Mouse (Mus musculus) heart, embryonic 10.5 days (tissue): ENCODE results near the gene Dact3. TPM values are rescaled to one million over a fixed set of nuclear protein-coding genes. Genes with fewer than 3 reads are reported as not detected.

Source experiments
- DNase-seq: peaks from one replicate; pipeline ENCODE4 v3.0.0-alpha.2; 2017; ENCODE audit warnings: low spot score
- H3K27ac ChIP-seq: fragments of 300-500 bp; sonication (generic); 2 replicates; pipeline ENCODE4 v1.5.1; 2016; ENCODE audit warnings: mild to moderate bottlenecking
- H3K27me3 ChIP-seq: fragments of 300-500 bp; sonication (generic); 2 replicates; pipeline ENCODE4 v1.6.1; 2016; ENCODE audit warnings: mild to moderate bottlenecking; ENCODE audit not compliant: poor library complexity, insufficient read depth, severe bottlenecking
- H3K36me3 ChIP-seq: fragments of 300-500 bp; sonication (generic); 2 replicates; pipeline ENCODE4 v1.6.1; 2016; ENCODE audit warnings: mild to moderate bottlenecking, moderate library complexity
- H3K4me1 ChIP-seq: fragments of 300-500 bp; sonication (generic); 2 replicates; pipeline ENCODE4 v1.6.1; 2016; ENCODE audit warnings: mild to moderate bottlenecking
- H3K4me3 ChIP-seq: fragments of 300-500 bp; sonication (generic); 2 replicates; pipeline ENCODE4 v1.5.1; 2016; ENCODE audit warnings: mild to moderate bottlenecking, moderate library complexity
- H3K9me3 ChIP-seq: fragments of 300-500 bp; sonication (generic); 2 replicates; pipeline ENCODE4 v1.6.1; 2016; ENCODE audit warnings: mild to moderate bottlenecking, moderate library complexity
- WGBS: fragments of 180-500 bp; shearing (Covaris S2); methylation state at CpG from one replicate; pipeline ENCODE4 v1.1.7; 2016; 5-methylcytosine and 5-hydroxymethylcytosine counted together
- polyA plus RNA-seq: library from polyadenylated mRNA; unstranded; fragments of >200 nt; fragmentation: Nextera tagmentation; extraction: Ambion mirVana; gene quantifications from 2 replicates; pipeline ENCODE4 v1.2.1, GENCODE M21; 2016

Gene Dact3
- polyA plus RNA-seq, 1 experiment from 2014 or later = 7.2 TPM

- Histone ChIP-seq H3K9me3 (no peaks in the 10 kb centered on the region), H3K36me3 (peaks cover 20% of the 10 kb centered on the region), H3K4me1 (peaks cover 38% of the 10 kb centered on the region), H3K4me3 (peak within 1 kb of the TSS; percentile 95), H3K27ac (peak within 1 kb of the TSS; percentile 98), H3K27me3 (no peaks in the 10 kb centered on the region)
- DNase-seq = peak; percentile 99
- 1% methylated on average over 58 of the region's 64 CpGs for WGBS
Observed at GRCm38 (mm10) chr7:16924037-16924834, 49.1 kb downstream of the Dact3 start, which contains the start of gene Calm3. Gene Calm3, minus strand, starts transcription at chr7:16924114.

DNA sequence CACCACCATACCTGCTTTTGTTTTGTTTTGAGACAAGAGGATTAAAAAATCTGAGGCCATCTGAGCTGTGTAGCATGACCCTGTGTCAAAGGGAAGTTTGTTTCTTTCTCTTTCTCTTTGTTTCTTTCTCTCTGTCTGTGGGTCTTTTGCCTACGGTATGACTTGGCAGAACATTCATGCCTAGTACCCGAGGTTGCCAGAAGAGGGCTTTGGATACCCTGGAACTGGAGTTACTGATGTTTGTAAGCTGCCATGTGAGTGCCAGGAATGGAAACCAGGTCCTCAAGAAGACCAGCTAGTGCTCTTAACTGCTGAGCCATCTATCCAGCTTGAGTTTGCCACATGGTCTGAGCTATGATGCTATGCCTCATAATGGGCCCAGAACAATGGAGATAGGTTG, 53.2 kb downstream of the Dact3 start:
- Histone ChIP-seq H3K27ac (no peak overlapping the region), H3K27me3 (no peaks in the 10 kb centered on the region), H3K9me3 (no peaks in the 10 kb centered on the region), H3K4me3 (no peak overlapping the region), H3K4me1 (no peaks in the 10 kb centered on the region), H3K36me3 (no peaks in the 10 kb centered on the region)
- 41% methylated on average over 2 of the region's 2 CpGs for whole genome bisulfite sequencing
- DNase-seq = no peak

DNA sequence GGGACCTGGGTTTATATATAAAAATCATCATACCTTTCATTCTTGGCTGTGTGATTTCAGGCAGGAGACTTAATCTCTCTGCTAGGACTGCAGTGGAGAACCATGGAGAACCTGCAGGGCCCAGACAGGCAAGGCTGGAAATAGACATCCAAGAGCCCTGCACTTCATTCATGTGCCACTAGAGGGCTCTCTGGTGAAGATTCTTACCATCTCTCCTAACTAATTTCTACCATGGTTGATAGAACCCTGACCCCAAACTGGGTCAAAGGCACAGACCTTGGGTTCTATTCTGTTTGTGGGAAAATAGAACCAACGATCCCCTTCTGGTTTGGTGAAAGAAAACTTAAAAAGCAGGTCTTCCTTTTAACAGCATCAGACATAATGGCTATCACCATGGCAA, 55.7 kb downstream of the Dact3 start:
- Histone ChIP-seq H3K27ac (no peak overlapping the region), H3K36me3 (no peaks in the 10 kb centered on the region), H3K9me3 (no peaks in the 10 kb centered on the region), H3K27me3 (no peaks in the 10 kb centered on the region), H3K4me3 (no peak overlapping the region), H3K4me1 (no peaks in the 10 kb centered on the region)
- WGBS = 13% methylated on average over 1 of the region's 1 CpGs
- DNase-seq = no peak

DNA sequence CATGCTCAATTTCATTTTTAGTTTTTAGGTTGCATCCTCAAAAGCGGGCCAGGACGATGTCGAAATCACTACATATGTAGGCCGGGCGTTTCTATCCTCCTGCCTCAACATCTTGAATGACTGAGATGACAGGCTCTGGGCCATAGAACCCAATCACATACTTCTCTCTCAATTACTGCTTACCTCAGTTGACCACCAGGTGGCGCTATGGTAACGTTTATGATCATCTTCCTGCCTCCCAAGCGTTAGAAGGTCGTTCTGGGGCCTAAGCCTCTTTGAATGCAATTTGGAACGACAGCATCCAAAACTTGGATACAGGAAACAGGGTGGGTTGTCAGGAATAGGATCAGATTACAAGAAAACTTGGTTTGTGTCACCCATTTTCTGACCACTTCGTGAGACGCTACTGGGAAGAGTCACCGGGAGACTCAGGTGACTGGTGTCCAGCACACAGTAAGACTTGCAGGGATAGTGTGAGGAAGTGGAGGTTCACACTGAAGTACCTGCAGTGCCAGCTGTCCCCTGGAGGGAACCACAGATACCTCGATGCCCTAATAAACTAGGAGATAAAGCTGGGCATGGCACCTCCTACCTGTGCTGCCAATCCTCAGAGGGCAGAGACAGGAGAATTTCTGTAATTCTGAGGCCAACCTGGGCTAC, 57.0 kb downstream of the Dact3 start:
- Histone ChIP-seq H3K4me3 (no peak overlapping the region), H3K9me3 (no peaks in the 10 kb centered on the region), H3K36me3 (no peaks in the 10 kb centered on the region), H3K27me3 (no peaks in the 10 kb centered on the region), H3K4me1 (no peaks in the 10 kb centered on the region), H3K27ac (no peak overlapping the region)
- DNase-seq = peak; percentile 91
- 17% methylated on average over 14 of the region's 14 CpGs for WGBS

DNA sequence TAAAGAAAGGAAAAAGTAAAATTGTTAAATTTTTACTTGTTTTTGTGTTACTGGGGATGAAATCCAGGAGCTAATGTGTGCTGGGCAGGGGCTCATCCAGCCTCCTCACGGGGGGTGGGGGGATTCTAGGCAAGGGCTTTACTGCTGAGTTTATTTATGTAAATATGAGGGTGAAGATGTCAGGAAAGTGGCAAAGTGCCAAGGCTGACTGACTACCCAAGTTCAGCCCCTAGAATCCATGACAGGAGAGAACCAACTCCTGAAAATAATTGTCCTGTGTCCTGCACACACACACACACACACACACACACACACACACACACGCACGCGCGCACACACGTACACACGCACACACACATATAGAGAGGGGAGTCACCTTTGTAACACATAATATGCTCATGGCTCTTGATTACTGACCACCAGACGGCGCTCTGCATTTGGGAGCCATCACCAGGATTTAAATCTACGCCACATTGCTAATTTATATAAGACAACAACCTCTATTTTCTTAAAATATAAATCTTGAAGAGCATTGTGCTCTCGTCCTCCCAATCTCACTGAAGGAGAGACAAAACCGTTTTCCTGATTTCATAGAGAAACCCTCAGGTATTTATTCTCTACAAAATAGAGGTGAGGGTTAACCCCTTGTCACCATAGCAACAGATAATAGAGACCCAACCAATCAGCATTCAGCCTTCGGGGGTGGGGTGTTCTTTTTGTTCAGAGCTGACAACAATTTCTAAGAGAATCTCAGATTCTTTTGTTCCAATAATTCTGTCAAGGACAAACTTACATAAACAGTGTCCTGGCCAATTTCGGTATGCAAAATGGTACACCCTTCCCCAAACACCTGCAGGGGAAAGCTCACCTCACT, 57.8 kb downstream of the Dact3 start:
- WGBS = 40% methylated on average over 14 of the region's 14 CpGs
- no peaks in the 10 kb centered on the region for H3K9me3 ChIP-seq
- no peaks in the 10 kb centered on the region for H3K4me1 ChIP-seq
- no peak overlapping the region for H3K4me3 ChIP-seq
- no peaks in the 10 kb centered on the region for H3K36me3 ChIP-seq
- H3K27ac ChIP-seq = no peak overlapping the region
- no peak for DNase-seq
- no peaks in the 10 kb centered on the region for H3K27me3 ChIP-seq

Other genes starting within 250 kb of the Dact3 start
- 0.19 and 0.30 TPM in 2 replicates for gene Ceacam15, start 199.6 kb upstream of the Dact3 start, polyA plus RNA-seq
- not detected in 2 replicates for gene Ceacam9, start 153.4 kb upstream of the Dact3 start, polyA plus RNA-seq
- gene Ap2s1, start 136.9 kb upstream of the Dact3 start, polyA plus RNA-seq = 243 and 270 TPM in 2 replicates
- gene Slc1a5, start 94.0 kb upstream of the Dact3 start, polyA plus RNA-seq = 47.0 TPM in 2 replicates
- 101 and 107 TPM in 2 replicates for gene Strn4, start 59.4 kb upstream of the Dact3 start, polyA plus RNA-seq
- 29.5 and 36.7 TPM in 2 replicates for gene Fkrp, start 58.6 kb upstream of the Dact3 start, polyA plus RNA-seq
- 8.9 and 9.4 TPM in 2 replicates for gene Prkd2, start 32.4 kb upstream of the Dact3 start, polyA plus RNA-seq
- 3.0 and 6.3 TPM in 2 replicates for gene Gng8, start 16.5 kb downstream of the Dact3 start, polyA plus RNA-seq
- gene Ptgir, start 31.2 kb downstream of the Dact3 start, polyA plus RNA-seq = 0.15 and 0.51 TPM in 2 replicates
- 114 and 117 TPM in 2 replicates for gene Calm3, start 48.8 kb downstream of the Dact3 start, polyA plus RNA-seq
- gene Pnmal2, start 69.4 kb downstream of the Dact3 start, polyA plus RNA-seq = 1.7 and 2.2 TPM in 2 replicates
- gene Pnmal1, start 84.4 kb downstream of the Dact3 start, polyA plus RNA-seq = 0.16 and 0.30 TPM in 2 replicates
- gene Gm42372, start 107.8 kb downstream of the Dact3 start, polyA plus RNA-seq = 0.22 and 0.24 TPM in 2 replicates
- gene Ccdc8, start 117.4 kb downstream of the Dact3 start, polyA plus RNA-seq = 13.3 and 19.7 TPM in 2 replicates
- gene Ppp5c, start 152.6 kb downstream of the Dact3 start, polyA plus RNA-seq = 112 and 124 TPM in 2 replicates
- 18.2 and 31.3 TPM in 2 replicates for gene Hif3a, start 187.1 kb downstream of the Dact3 start, polyA plus RNA-seq
- 0.03 and 0.04 TPM in 2 replicates for gene Psg16, start 198.7 kb downstream of the Dact3 start, polyA plus RNA-seq